Mouse (Mus musculus) cerebellum, adult 8-10 months (tissue): ENCODE data around the gene Gm2897.
"Not testable (repeated sequence)": the region's sequence is repeated elsewhere in the genome, so short reads cannot be mapped to it uniquely, and the experiment has no call there.

Source experiments
- DNase-seq: peaks from one replicate; pipeline ENCODE4 v3.0.0; 2022

Gm2897 gene

DNA sequence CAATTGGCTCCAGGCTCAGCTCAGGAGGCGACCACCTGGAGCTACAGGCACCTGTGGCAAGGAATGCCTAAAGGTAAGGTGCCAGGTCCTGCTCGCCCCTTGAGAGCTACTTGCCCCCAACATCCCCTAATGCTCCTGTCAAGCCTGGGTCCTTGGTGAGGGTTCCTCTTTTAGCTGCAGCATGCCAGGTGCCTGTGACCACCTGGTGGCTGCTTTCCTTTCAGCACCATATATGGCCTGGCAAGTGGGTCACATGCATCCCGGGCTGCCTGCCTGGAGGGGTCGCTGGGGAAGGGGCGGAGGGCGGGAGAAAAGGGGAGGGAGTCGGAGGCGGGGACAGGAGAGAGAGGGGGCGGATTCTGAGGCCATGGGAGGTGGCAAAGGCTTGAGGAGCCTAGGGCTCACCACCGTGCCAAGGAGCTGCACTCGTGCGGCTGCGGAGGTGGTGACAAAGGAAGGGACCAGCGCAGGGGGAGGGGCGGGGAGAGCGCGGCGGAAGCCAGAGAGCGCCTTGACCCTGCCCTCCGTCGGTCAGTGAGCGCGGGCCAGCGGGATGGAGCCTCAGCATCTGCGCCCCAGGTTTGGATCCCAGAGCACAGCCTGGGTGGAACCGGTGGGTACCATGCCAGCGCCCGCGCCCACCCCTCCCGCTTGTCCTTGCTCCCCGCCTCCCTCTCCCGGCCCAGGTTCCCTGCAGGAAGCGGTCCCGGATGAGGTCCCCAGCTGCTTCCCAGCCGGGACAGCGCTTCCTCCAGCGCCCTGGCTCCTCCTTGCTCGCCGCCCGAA is at the start of gene Gm2897:
TSS of gene Gm2897 (plus strand) at position 559 of the 786 bp plus-strand sequence.
- DNase-seq, result peak; percentile 3

- DNase-seq, result not testable (repeated sequence)
Measured at GRCm38 (mm10) chr14:3029702-3030101, 19.4 kb upstream of the Gm2897 start, which contains the start of gene Gm2888. TSS of gene Gm2888 (plus strand) at chr14:3030002.

GRCm38 (mm10) chr14:3049513-3049800 is 372 bp downstream of the Gm2897 start:
- DNase-seq, result peak; percentile 2

- peak; percentile 12 for DNase-seq
Measured at GRCm38 (mm10) chr14:3050087-3050486, 1.0 kb downstream of the Gm2897 start.

GRCm38 (mm10) chr14:3116051-3116450 is 67.0 kb downstream of the Gm2897 start:
- peak; percentile 8 for DNase-seq
